Mouse (Mus musculus) kidney, postnatal 14 days (tissue): ENCODE results near the gene Mlst8.
"Not testable (repeated sequence)": the region's sequence is repeated elsewhere in the genome, so short reads cannot be mapped to it uniquely, and the experiment has no call there.

Experiments used
- DNase-seq: peaks from one replicate; pipeline ENCODE4 v3.0.0; 2022; ENCODE audit warnings: mixed read lengths

Mlst8 gene

DNA sequence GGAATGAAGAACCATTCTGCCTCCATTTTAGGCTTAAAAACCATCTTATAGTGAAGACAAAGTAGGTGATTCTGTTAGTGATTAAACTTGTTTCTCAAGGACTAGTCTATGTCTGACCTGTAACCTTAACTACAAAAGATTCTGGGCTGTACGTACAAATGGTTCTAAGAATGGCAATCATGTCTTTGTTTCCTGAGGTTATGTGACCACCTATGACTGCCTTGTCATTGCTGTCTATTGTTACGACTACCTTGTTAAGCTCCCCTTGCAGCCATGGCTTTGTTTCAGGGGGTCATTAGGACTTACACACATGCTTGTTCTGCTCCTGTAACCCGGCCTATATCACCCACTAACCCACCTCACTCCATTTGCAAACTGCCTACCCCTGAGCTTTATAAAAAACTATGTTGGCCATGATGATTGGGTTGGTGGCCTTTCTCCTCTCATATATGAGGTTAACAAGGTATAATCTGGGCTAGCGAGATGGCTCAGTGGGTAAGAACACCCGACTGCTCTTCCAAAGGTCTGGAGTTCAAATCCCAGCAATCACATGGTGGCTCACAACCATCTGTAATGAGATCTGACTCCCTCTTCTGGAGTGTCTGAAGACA lies 10.1 kb downstream of the Mlst8 start:
- DNase-seq = no peak

DNA sequence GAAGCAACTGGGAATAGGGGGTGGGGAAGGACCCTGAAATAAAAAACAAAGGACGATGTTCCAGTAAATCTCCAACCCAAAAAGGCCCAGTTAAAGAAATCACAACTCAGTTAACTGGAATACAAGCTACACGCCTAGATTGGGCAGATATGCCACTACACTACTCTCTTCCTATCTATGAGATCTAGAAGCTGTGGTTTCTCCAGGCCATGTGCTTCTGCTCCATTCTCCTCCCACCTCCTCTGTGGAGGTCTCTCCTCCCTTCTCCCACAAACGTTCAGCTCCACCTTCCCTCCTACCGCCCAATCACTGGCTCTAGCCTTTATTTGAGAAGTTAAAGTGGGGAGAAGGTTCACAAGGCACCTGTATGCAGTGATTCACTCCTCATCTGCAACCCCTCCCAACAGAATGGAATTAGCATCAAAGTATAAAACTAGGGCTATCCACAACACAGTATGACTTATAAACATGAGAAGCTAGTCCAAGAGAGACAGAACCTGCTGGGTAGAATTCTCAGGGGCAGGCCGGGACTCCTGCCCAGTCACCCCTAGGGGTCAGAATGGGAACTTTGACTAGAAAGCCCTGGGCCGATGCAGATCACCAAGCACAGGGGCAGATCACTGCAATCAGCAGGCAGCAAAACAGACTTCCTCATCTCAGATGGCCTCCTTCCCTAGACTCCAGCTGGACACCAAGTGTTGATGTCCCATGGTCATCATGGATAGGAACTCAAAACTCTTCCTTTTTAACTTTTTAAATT lies 15.3 kb downstream of the Mlst8 start:
- no peak for DNase-seq

- no peak for DNase-seq
These were observed 15.9 kb downstream of the Mlst8 start for GRCm38 (mm10) chr17:24462932-24463331.

- no peak for DNase-seq
These were observed 17.3 kb downstream of the Mlst8 start for GRCm38 (mm10) chr17:24461580-24461979.

DNA sequence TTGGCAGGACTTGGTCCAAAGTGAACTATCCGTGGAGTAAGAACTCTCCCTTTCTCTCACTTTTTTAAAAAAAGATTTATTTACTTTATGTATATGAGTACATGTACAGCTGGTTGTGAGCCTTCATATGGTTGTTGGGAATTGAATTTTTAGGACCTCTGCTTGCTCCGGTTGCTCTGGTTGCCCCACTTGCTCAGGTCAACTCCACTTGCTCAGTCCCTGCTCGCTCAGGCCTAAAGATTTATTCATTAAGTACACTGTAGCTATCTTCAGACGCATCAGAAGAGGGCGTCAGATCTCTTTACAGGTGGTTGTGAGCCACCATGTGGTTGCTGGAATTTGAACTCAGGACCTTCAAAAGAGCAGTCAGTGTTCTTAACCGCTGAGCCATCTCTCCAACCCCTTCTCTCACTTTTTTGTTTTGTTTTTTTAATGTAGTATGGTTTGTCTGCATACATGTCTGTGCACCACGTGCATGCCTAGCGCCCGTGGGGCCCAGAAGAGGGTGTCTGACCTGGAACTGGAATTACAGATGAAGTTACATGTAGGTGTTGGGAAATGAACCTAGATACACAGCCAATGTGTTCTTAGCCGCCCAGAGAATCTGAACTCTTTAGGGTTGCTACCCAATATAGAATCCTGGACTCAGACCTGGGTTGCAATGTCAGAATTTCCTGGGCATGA lies 23.2 kb downstream of the Mlst8 start:
- DNase-seq = not testable (repeated sequence)

DNA sequence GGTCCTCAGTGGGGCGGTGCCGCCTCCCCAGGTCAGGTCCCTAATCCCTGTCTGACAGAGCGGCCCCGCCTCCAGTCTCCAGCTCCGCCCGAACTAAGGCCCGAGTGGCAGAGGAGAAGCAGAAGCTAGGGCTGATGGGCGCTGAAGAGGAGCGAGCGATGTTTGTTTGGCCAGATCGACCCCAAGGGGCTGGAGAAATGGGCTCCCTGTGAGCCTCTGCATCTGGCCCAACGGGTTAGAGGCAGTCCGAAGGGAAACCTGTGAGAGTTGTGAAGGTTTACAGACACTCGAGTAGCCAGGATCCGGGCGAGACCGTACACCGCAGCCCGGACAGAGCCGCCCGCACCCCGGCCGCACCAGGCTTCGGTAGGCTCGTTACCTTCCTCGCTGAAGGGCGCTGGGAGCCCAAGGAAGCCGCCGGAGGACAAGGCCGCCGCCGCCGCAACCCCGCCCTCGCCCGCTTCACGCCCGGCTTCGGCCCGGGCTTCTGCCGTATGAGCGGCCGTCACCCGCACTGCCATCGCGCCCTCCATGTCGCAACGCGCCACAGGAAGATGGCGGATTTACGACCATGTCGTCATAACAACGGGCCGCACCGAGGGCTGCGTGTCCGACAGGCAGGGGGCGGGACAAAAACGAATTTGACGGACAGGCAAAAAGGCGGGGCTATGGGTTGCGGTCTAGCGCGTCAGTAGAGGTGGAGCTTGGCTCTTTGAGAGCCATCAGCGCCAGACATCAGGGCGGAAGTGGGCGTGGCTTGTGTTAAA lies 23.9 kb downstream of the Mlst8 start:
- peak; percentile 100 for DNase-seq

GRCm38 (mm10) chr17:24454218-24454755 lies 24.6 kb downstream of the Mlst8 start:
- no peak for DNase-seq

DNA sequence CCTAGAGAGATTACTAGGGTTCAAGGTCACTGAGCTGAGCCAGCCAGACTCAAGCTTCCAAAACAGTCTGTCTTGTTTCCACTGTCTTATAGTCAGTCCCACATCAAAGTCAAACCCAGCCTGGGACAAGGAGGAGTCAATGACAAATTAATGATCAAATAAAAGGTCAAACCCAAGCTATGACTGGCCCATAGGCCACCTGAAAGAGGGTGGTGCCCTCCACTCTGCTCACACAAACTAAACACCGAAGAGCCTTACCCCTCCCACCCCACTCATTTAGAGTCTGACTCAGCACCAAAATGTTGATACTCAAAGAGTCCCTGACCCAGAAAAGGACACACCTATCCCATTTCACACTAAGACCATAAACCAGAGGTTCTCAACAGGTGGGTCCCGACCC lies 25.5 kb downstream of the Mlst8 start:
- DNase-seq = no peak

GRCm38 (mm10) chr17:24451220-24451619 lies 27.7 kb downstream of the Mlst8 start:
- DNase-seq = no peak

- DNase-seq = no peak
These were observed 29.4 kb downstream of the Mlst8 start for GRCm38 (mm10) chr17:24449507-24449906.

DNA sequence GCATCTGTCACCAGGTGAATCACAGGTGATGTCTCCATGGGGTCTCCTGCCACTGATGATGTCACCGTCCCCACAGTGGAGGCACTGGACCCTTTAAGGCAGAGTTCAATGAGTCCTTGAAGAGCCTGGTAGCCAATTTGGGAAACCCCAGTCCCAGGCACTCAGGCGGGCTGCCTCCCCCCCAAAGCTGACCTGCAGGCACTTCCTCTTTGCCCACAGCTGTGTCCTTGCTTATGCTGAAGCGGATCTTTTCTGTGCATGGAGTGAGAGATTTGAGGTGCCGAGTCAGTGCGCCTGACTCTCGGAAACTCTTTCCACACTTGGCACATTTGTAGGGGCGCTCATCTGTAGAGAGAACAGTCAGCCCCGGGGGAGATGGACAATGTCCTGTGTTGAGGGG lies 32.3 kb downstream of the Mlst8 start:
- DNase-seq = no peak

- peak; percentile 47 for DNase-seq
These were observed 35.5 kb downstream of the Mlst8 start for GRCm38 (mm10) chr17:24443409-24443808.

GRCm38 (mm10) chr17:24442632-24443155 lies 36.2 kb downstream of the Mlst8 start, which contains the start of gene Dnase1l2:
Gene Dnase1l2 (minus strand): TSS chr17:24443105.
- DNase-seq = no peak

- no peak for DNase-seq
These were observed 36.8 kb downstream of the Mlst8 start for GRCm38 (mm10) chr17:24442107-24442506.

DNA sequence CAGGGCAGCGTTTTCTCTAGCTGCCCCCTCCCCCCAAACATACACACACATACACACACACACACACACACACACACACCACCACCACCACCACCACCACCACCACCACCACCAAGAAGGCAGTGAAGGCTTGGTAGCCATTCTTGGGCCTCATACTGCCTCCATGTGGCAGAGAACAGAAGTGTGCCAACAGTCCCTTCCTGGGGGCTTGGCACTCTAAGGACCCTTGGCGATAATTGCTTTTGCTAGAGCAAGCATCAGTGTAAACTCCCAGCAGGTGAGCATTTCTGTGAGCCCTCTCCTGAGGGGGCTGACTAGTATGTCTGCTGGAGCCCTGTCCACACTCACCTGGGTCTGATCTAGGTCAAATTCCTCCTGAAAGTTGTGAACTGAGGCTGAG lies 37.7 kb downstream of the Mlst8 start:
- DNase-seq = no peak

DNA sequence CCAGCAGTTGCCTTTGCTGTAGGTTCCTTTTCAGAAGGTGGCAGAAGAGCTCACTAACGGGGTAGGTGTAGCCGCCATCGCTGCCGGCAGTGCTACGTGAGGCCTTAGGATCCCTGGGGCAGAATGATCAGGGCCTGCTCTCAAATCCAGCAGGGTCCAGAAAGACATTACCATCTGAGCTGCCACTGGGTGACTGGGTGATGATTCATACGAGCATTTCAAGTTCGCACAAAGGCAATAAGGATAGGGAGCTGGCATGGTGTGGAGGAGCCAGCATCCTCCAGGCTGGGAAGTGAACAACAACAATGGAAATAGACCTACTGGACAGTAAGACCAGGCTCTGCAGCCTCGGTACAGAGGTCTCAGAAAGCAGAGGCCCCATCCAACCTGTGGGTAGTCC lies 38.5 kb downstream of the Mlst8 start:
- no peak for DNase-seq

- peak; percentile 52 for DNase-seq
These were observed 41.9 kb downstream of the Mlst8 start for GRCm38 (mm10) chr17:24437016-24437415.

DNA sequence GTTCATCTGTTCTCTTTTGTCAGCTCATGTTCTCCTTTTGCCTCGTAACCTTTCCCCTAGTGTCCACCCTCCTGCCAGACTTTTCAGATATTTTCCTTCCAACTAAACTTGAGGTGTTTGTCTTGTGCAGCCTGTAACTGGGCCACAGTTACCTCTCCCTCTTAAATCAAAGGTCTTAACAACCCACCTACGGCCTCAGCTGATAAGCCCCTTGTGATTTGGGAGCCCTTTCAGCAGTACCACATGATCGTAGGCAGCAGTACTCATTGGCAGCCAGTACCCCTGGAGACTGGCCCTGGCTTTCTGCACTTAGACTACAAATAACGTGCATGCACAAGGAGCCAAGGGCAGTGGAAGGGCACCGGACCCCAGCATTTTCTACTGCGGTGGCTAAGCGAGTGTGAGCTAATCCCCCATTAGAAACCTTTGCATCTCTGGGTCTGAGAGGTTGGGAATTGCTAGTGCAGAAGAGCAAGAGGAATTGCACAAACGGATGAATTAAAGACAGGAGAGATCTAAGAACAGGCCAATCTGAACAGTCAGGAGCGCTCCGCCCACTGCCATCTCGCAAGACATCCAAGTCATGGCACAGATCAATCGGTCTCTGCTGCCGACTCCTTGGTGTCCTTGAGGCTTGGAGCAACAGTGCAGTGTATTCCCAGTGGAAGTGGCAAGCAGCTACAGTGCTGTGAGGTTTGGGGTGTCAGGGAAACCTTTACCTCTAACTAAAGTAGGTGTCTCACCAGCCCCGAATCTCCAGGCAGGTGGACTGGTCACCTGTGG lies 49.5 kb downstream of the Mlst8 start:
- DNase-seq = peak; percentile 58

- DNase-seq = peak; percentile 45
These were observed 51.7 kb downstream of the Mlst8 start for GRCm38 (mm10) chr17:24427170-24427557.

GRCm38 (mm10) chr17:24426471-24427169 lies 52.3 kb downstream of the Mlst8 start, which contains the start of gene Eci1:
Gene Eci1 (plus strand): TSS chr17:24426641.
- DNase-seq = peak; percentile 97

DNA sequence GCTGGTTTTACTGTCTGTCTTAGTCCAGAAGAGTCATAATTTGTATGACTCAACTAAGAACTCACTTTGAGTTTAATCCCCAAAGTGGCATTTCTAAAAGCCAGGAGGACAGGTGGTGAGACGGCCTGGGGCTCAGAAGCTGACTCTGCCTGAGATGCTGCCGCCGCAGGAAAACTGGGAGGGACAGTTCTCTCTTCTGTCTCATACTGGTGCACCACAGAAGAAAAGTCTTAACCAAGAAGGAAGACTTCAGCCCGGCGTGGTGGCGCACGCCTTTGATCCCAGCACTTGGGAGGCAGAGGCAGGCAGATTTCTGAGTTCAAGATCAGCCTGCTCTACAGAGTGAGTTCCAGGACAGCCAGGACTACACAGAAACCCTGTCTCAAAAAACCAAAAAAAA lies 53.0 kb downstream of the Mlst8 start:
- DNase-seq = no peak
